Mouse (Mus musculus) intestine, postnatal 0 days (tissue): ENCODE measurements around the gene Thsd7a. TPM values are rescaled to one million over a fixed set of nuclear protein-coding genes. Genes with fewer than 3 reads are reported as not detected.
A peak's percentile ranks its signal among the peaks of the same experiment; 100 is the strongest.

Experiments
- ATAC-seq: fragments of 200-750 bp; cut with Nextera tagmentation; 2 replicates; pipeline ENCODE4 v1.8.0; 2017; ENCODE audit warnings: mild to moderate bottlenecking, moderate TSS enrichment, moderate library complexity
- H3K27ac ChIP-seq: fragments of 300-500 bp; sonication (generic); 2 replicates; pipeline ENCODE4 v1.5.1; 2014; ENCODE audit warnings: mild to moderate bottlenecking, low read depth, low read length, moderate library complexity
- H3K27me3 ChIP-seq: fragments of 300-500 bp; sonication (generic); replicated peaks from 2 replicates; pipeline ENCODE4 v1.6.1; 2014; ENCODE audit warnings: low read length, mixed read lengths; ENCODE audit not compliant: control insufficient read depth, insufficient read depth
- H3K36me3 ChIP-seq: fragments of 300-500 bp; sonication (generic); 2 replicates; pipeline ENCODE4 v1.6.1; 2014; ENCODE audit warnings: mild to moderate bottlenecking, moderate library complexity; ENCODE audit not compliant: control insufficient read depth, insufficient read depth
- H3K4me1 ChIP-seq: fragments of 300-500 bp; sonication (generic); replicated peaks from 2 replicates; pipeline ENCODE4 v1.6.1; 2014; ENCODE audit warnings: antibody characterized with exemption, low read length, mixed read lengths; ENCODE audit not compliant: control insufficient read depth, insufficient read depth
- H3K4me2 ChIP-seq: fragments of 300-500 bp; sonication (generic); replicated peaks from 2 replicates; pipeline ENCODE4 v1.6.1; 2014; ENCODE audit warnings: low read depth, mild to moderate bottlenecking, moderate library complexity
- H3K4me3 ChIP-seq: fragments of 300-500 bp; sonication (generic); 2 replicates; pipeline ENCODE4 v1.5.1; 2014; ENCODE audit warnings: low read depth, low read length
- H3K9ac ChIP-seq: fragments of 300-500 bp; sonication (generic); 2 replicates; pipeline ENCODE4 v1.6.1; 2014; ENCODE audit warnings: mild to moderate bottlenecking, low read depth, low read length
- H3K9me3 ChIP-seq: fragments of 300-500 bp; sonication (generic); 2 replicates; pipeline ENCODE4 v1.6.1; 2016; ENCODE audit warnings: mixed run types; ENCODE audit not compliant: control insufficient read depth
- CTCF ChIP-seq: sonication (generic); IDR thresholded peaks from 2 replicates; pipeline ENCODE4 v1.5.1; 2016; ENCODE audit warnings: low read depth, mild to moderate bottlenecking, control low read depth, antibody characterized with exemption, moderate library complexity
- WGBS: fragments of 180-500 bp; shearing (Covaris S2); extraction: QIAGEN DNeasy Blood & Tissue Kit; methylation state at CpG from one replicate; pipeline ENCODE4 v1.1.7; 2014; 5-methylcytosine and 5-hydroxymethylcytosine counted together
- polyA plus RNA-seq: library from polyadenylated mRNA; unstranded; fragments of >200 nt; fragmentation: Nextera tagmentation; extraction: Ambion mirVana; gene quantifications from 2 replicates; pipeline ENCODE4 v1.2.1, GENCODE M21; 2015

Thsd7a gene
- polyA plus RNA-seq, 1 experiment from 2014 or later: 1.1 TPM

DNA sequence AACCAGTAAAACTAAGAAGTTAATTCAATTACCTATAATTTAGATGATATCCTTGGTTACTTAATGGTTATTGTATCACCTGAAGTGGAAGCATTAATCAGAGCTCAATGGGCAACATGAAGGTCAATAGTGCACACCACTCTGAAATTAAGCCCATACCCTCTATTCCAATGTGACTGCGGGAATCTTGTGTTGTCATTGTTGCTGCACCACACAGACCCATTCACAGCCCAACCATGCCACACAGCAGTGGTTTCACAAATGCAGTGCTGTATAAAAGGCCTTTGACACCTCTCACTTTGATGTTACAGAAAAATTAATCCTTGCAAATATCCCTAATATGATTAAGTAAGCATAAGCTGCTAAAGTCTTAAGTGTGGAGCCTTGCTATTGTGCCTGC, 15.4 kb upstream of the Thsd7a start:
- 94% methylated on average over 1 of the region's 1 CpGs for WGBS

DNA sequence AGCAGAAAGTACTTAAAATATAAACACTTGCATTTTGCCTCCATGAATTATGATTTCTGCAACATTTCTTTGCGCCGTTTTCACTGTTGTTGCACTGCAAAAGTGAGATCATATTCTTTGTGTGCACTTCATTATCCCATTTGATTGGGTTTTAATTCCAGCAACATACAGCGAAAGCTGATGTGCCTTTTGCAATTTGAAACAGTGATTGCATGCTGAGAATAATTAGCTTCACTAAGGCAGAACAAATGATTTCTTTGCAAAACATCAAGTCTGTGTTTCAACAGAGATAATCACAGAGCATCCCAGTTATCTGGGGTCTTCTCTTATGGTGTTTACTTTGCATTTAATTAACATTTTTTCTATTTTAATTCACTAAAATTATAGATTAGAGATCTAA, 14.6 kb upstream of the Thsd7a start:
- Histone ChIP-seq H3K4me1 (no peaks in the 10 kb centered on the region), H3K9ac (no peak overlapping the region), H3K36me3 (no peaks in the 10 kb centered on the region), H3K9me3 (no peaks in the 10 kb centered on the region), H3K4me2 (no peak overlapping the region), H3K27ac (no peak overlapping the region), H3K27me3 (no peaks in the 10 kb centered on the region), H3K4me3 (no peak overlapping the region)
- no peak for ATAC-seq
- 91% methylated on average over 3 of the region's 3 CpGs for WGBS
- TF ChIP-seq CTCF: no peak

More for the DNA sequence above, 15.4 kb upstream of the Thsd7a start:
- Histone ChIP-seq H3K4me2 (no peak overlapping the region), H3K27me3 (no peaks in the 10 kb centered on the region), H3K36me3 (no peaks in the 10 kb centered on the region), H3K4me1 (no peaks in the 10 kb centered on the region), H3K27ac (no peak overlapping the region), H3K9me3 (no peaks in the 10 kb centered on the region), H3K9ac (no peak overlapping the region), H3K4me3 (no peak overlapping the region)
- no peak for TF ChIP-seq CTCF
- no peak for ATAC-seq

DNA sequence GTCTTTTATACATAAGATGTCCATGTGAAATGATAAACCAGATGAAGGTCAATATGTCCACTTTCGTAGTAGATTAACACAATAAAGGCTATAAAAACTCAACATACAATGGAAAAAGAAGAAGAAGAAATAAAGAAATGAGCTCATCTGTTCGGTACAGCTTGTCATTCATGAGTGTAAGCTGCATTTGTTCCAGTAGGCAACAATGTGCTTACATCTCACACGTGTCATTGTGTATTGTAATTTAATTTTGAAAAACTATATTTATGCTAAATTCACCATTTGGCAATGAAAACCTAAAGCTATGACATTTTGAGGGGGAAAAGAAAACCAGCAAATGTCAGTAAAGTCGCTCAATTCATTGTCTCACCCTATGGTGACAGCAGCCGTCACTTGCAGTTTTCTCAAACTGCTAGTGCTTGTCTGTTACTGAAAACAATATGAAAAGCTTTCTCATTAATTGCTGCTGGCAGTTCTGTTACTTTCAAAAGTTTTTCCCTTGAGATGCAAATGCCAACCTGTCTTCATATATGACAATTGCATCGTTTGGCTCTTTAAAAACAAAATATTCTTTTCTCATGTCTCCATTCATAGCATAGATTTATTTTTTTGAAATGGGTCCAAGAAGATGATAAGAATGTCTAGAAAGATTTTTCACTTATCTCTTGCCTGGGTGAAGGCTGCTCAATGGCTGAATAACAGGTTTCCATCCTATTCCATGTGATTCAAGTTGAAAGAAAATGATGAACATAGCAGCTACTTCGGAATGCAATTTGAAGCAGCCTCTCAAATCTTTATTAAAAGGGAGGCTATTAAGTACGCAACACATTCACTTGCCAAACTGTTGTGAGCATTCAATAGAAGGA, 10.4 kb upstream of the Thsd7a start:
- Histone ChIP-seq H3K4me3 (no peak overlapping the region), H3K4me1 (no peaks in the 10 kb centered on the region), H3K27me3 (no peaks in the 10 kb centered on the region), H3K9me3 (0 out of 2 replicates have a peak, but pooled peaks cover 3% of the 10 kb centered on the region), H3K36me3 (no peaks in the 10 kb centered on the region), H3K4me2 (no peak overlapping the region), H3K27ac (no peak overlapping the region), H3K9ac (no peak overlapping the region)
- ATAC-seq: no peak
- WGBS: 87% methylated on average over 8 of the region's 8 CpGs
- no peak for TF ChIP-seq CTCF

DNA sequence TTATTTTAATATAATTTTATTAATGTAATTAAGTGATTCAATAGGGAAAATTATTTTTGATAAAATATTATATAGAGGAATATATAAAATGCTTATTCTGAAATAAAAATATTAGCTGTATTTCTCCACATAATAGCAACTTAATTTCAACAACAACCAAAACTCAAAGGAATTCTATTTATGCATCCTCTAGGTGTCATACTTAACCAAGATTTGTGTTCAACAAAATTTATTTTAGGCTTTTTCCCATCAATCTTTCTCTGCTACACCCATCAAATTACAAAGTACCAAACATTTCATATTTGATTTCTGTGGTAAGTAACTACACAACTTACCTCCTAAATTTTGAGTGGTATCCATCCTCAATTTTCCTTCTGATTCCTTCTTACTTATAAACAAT, 3.1 kb upstream of the Thsd7a start:
- no peak overlapping the region for H3K4me2 ChIP-seq
- no peak overlapping the region for H3K9ac ChIP-seq
- H3K4me1 ChIP-seq: no peaks in the 10 kb centered on the region
- no peak for TF ChIP-seq CTCF
- no peak for ATAC-seq
- H3K4me3 ChIP-seq: no peak overlapping the region
- no peaks in the 10 kb centered on the region for H3K36me3 ChIP-seq
- no peaks in the 10 kb centered on the region for H3K27me3 ChIP-seq
- H3K9me3 ChIP-seq: 0 out of 2 replicates have a peak, but pooled peaks cover 3% of the 10 kb centered on the region
- H3K27ac ChIP-seq: no peak overlapping the region

DNA sequence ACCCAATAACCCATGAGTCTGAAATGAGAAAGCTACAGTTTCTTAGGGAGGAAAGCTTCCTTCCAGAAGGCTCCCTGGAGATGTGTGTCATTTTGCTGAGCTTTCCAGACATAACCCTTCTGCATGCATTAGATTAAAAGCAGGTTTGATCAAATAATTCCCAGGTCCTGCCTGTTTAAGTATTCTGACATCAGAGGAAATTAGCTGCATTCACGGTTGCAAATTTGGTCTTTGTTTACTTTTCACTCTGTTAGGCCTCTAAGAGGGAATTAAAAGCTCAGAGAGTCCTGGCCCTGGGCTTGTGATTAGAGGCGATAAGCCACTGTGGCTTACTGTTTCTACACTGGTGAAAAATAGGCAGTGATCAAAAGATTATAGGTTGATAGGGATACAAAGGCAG, 1.2 kb upstream of the Thsd7a start:
- no peak overlapping the region for H3K9ac ChIP-seq
- H3K9me3 ChIP-seq: no peaks in the 10 kb centered on the region
- 44% methylated on average over 2 of the region's 2 CpGs for WGBS
- no peak for TF ChIP-seq CTCF
- ATAC-seq: no peak
- H3K27ac ChIP-seq: no peak overlapping the region
- no peaks in the 10 kb centered on the region for H3K4me1 ChIP-seq
- H3K4me2 ChIP-seq: no peak overlapping the region
- H3K36me3 ChIP-seq: no peaks in the 10 kb centered on the region
- H3K4me3 ChIP-seq: no peak overlapping the region
- H3K27me3 ChIP-seq: no peaks in the 10 kb centered on the region

DNA sequence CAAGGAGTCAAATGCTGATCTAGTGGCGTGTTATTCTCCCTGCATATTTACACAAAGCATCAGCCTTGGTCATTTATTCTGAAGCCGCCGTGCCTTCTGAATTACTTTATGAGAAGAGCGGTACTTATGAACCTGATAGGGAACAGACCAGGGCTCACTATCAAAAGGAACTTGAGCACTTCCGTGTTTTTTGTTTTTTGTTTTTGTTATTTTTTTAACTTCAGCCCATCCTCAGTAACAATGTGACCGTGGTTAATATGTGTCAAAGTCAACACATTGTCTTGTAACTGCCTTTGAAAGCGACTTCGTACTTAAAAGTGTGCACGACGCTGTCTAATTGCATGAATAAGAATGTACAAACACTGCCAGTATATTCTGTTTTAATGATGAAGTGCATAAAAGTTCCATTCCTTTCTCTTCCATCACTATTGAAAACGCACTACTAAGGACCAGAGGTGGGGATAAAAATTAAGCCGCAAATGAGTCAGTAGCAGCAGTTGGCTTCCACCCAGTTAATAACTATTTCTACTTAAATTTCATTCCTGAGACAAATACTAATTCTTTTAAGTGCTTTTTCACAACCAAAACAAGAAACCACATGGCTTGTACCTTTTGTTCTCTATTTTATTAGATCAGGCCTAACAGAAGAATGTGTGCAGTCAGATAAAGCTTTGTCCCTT, 461 bp upstream of the Thsd7a start:
- no peaks in the 10 kb centered on the region for H3K27me3 ChIP-seq
- no peaks in the 10 kb centered on the region for H3K9me3 ChIP-seq
- H3K9ac ChIP-seq: peak overlapping the region; percentile 28; the same call in 1 of the 2 replicates
- TF ChIP-seq CTCF: no peak
- H3K4me1 ChIP-seq: no peaks in the 10 kb centered on the region
- peak overlapping the region; percentile 61 for H3K4me3 ChIP-seq
- peak overlapping the region; percentile 91 for H3K4me2 ChIP-seq
- no peak for ATAC-seq
- 31% methylated on average over 12 of the region's 12 CpGs for WGBS
- H3K27ac ChIP-seq: no peak overlapping the region
- no peaks in the 10 kb centered on the region for H3K36me3 ChIP-seq
